Mouse (Mus musculus): ENCODE measurements around the gene Ppp1r14a. TPM values are rescaled to one million over a fixed set of nuclear protein-coding genes. Genes with fewer than 3 reads are reported as not detected.

Ppp1r14a gene
- 16.2 and 21.0 TPM in 2 replicates for polyA plus RNA-seq (2021; fragmentation: Nextera tagmentation)
- long read RNA-seq, experiment 1, transcript Ppp1r14a-201 (4 exons, 950 nt), result major isoform, 5 of 14 reads
- long read RNA-seq, experiment 1, partial matches to known transcripts, result 3 of 14 reads
- long read RNA-seq, experiment 1, other reads (novel, unspliced or antisense), result 4 of 14 reads
- long read RNA-seq, experiment 2, transcript Ppp1r14a-201 (4 exons, 950 nt), result major isoform, 20 of 31 reads
- long read RNA-seq, experiment 2, partial matches to known transcripts, result 11 of 31 reads
- long read RNA-seq, experiment 2, other reads (novel, unspliced or antisense), result 0 of 31 reads

GRCm38 (mm10) chr7:29288942-29289638, at the start of gene Ppp1r14a:
TSS of gene Ppp1r14a (plus strand) at chr7:29289308.

GRCm38 (mm10) chr7:29248261-29248841, 40.8 kb upstream of the Ppp1r14a start, which contains the start of gene 2200002D01Rik:
TSS of gene 2200002D01Rik (minus strand) at chr7:29248466.

GRCm38 (mm10) chr7:29281201-29282073, 7.7 kb upstream of the Ppp1r14a start, which contains the start of gene Spint2:
TSS of gene Spint2 (minus strand) at chr7:29281912.

GRCm38 (mm10) chr7:29303738-29304462, 14.8 kb downstream of the Ppp1r14a start, which contains the start of gene Dpf1:
TSS of gene Dpf1 (plus strand) at chr7:29303951.

Other genes starting within 250 kb of the Ppp1r14a start
- gene Ryr1, start 164.1 kb upstream of the Ppp1r14a start, polyA plus RNA-seq (2021; fragmentation: Nextera tagmentation), result 1.7 and 2.2 TPM in 2 replicates
- gene Rasgrp4, start 154.5 kb upstream of the Ppp1r14a start, polyA plus RNA-seq (2021; fragmentation: Nextera tagmentation), result 0.13 and 0.20 TPM in 2 replicates
- gene Fam98c, start 133.1 kb upstream of the Ppp1r14a start, polyA plus RNA-seq (2021; fragmentation: Nextera tagmentation), result 77.8 and 81.1 TPM in 2 replicates
- gene Ggn, start 119.1 kb upstream of the Ppp1r14a start, polyA plus RNA-seq (2021; fragmentation: Nextera tagmentation), result 0.12 and 0.33 TPM in 2 replicates
- gene Spred3, start 118.9 kb upstream of the Ppp1r14a start, polyA plus RNA-seq (2021; fragmentation: Nextera tagmentation), result 1.7 and 5.1 TPM in 2 replicates
- gene Psmd8, start 108.6 kb upstream of the Ppp1r14a start, polyA plus RNA-seq (2021; fragmentation: Nextera tagmentation), result 246 and 266 TPM in 2 replicates
- not detected in 2 replicates for gene Catsperg1, start 75.3 kb upstream of the Ppp1r14a start, polyA plus RNA-seq (2021; fragmentation: Nextera tagmentation)
- 0.69 and 1.1 TPM in 2 replicates for gene Kcnk6, start 56.8 kb upstream of the Ppp1r14a start, polyA plus RNA-seq (2021; fragmentation: Nextera tagmentation)
- 129 and 148 TPM in 2 replicates for gene Yif1b, start 51.0 kb upstream of the Ppp1r14a start, polyA plus RNA-seq (2021; fragmentation: Nextera tagmentation)
- 0.55 and 0.75 TPM in 2 replicates for gene 2200002D01Rik, start 40.8 kb upstream of the Ppp1r14a start, polyA plus RNA-seq (2021; fragmentation: Nextera tagmentation)
- gene Spint2, start 7.4 kb upstream of the Ppp1r14a start, polyA plus RNA-seq (2021; fragmentation: Nextera tagmentation), result 34.2 and 38.9 TPM in 2 replicates
- 42.2 and 43.5 TPM in 2 replicates for gene Dpf1, start 14.6 kb downstream of the Ppp1r14a start, polyA plus RNA-seq (2021; fragmentation: Nextera tagmentation)
- 10.3 and 15.9 TPM in 2 replicates for gene Sipa1l3, start 229.3 kb downstream of the Ppp1r14a start, polyA plus RNA-seq (2021; fragmentation: Nextera tagmentation)

Data from left cerebral cortex, adult 6 months (tissue).